Mouse (Mus musculus) thymus, adult 18-20 months (tissue): ENCODE measurements around the gene Hmga1.

Experiments used
- DNase-seq, 2 experiments: peaks; one replicate each; pipeline ENCODE4 v3.0.0; 2022; ENCODE audit warnings: mixed read lengths in 2 of 2

Hmga1 gene

GRCm38 (mm10) chr17:27591826-27592564 lies 35.7 kb downstream of the Hmga1 start:
- DNase-seq, result no peak

- no peak for DNase-seq
Measured at GRCm38 (mm10) chr17:27592565-27592910, 36.2 kb downstream of the Hmga1 start.

DNA sequence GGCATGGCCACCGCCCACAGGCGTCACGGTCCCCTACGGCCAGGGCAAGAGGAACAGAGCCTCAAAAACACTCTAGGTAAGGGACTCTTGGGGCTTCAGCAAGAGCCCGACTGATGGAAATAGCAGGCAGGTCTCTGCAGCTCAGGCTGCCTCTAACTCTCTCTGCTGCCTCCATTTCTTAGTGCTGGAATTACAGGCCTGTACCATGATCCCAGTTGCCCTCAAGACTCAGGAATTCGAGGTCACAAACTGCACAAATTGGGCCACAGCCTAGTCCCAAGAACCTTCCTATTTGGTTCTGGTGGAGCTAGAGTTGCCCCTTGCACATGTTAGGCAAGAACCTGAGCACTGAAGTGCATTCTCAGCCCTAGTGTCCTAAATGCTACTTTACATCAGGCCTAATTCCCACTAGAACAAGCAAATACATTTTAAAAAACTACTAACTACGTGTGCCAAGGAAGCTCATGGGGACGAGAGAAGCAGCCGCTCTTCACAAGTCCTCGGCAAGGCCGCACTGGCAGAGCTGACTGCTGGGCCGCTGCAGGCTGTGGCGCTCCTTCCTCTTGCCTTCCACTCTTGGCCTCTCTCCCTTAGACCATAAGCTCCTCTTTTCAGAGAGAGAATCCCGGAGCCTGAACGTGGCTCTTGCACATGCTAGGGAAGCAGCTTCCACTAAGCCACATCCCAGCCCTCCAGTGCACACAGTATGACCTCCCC lies 39.5 kb downstream of the Hmga1 start:
- DNase-seq, result no peak

DNA sequence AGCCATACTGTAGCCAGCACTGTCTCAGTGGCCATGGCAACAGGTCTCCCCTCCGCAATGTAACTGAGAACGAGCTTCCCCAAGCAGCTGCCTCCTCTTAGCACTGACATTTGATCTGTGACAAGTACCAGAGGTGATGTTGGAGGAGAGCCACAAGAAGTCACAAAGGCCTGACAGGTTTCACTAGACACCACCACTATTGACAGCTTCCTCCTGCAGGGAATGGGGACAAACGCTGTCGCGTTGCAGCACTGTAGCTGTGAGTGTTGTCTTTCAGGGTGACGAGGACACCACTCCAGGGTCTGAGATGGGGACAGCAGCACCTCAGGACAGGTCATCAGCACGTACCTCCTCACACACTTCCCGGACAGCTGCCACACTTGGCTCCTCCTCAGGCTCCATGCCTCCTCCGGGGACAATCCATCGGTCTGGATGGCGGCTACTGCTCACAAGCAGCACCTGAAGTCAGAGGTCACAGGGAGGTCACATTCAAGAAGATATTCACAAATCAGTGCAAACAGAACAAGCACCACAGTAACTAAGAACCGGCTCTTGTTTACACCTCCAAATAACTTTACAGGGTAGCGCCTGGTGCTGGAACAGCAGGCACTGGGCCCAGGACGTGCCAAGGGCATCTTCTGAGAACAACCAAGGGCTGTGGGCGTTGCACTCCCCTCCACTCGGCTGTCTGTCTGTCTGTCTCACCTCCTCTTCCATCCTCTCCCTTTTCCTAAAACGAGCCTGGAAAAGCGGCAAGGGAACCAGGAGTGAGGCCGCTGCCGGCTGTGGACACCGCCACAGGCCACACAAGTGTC lies 40.3 kb downstream of the Hmga1 start:
- DNase-seq, result no peak

- no peak for DNase-seq
Measured at GRCm38 (mm10) chr17:27600286-27600685, 44.0 kb downstream of the Hmga1 start.

- no peak for DNase-seq
Measured at GRCm38 (mm10) chr17:27600869-27601268, 44.6 kb downstream of the Hmga1 start.

DNA sequence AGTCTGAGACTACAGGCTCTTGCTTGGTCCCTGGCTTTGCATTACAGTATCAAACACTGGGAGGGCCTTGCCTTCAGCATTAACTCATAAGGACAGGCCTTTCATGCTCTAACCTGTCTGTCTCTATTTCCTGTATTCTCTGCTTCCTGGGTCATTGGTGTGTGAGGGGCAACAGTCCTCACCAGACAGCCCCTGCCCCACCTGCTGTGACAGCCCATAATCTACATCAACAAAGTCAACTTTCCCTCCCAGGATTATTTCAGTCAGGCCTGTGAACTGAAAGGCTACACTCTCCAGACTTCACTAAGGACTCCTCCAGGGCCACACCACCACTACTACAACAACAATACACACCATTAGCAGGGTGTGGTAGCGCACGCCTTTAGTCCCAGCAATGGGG lies 46.7 kb downstream of the Hmga1 start:
- no peak for DNase-seq

GRCm38 (mm10) chr17:27603522-27604234 lies 47.4 kb downstream of the Hmga1 start:
- no peak for DNase-seq

GRCm38 (mm10) chr17:27609576-27609975 lies 53.3 kb downstream of the Hmga1 start:
- DNase-seq, result no peak

GRCm38 (mm10) chr17:27610679-27611518 lies 54.6 kb downstream of the Hmga1 start:
- DNase-seq, result no peak

GRCm38 (mm10) chr17:27611519-27611884 lies 55.2 kb downstream of the Hmga1 start:
- DNase-seq, result no peak

DNA sequence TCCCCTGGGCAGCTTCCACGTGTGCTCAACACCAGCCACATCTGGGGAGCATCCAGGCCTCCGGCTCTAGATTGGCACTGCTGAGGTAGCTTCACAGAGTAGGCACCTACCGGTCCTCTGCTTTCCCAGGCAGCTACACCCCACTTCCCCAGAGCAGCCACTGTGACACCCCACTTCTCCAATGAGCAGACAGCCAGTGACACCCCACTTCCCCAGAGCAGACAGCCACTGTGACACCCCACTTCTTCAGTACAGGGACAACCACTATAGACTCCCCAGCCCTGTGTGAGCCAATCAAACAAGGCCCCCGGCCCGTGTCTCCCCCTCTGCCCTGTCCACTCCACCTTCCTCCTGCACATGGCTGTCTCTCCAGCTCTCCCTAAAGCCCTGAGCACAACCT lies 55.7 kb downstream of the Hmga1 start:
- DNase-seq, result no peak

GRCm38 (mm10) chr17:27613016-27613415 lies 56.7 kb downstream of the Hmga1 start:
- no peak for DNase-seq
